Mouse (Mus musculus) limb, embryonic 11.5 days (tissue): Measurements from ENCODE around the gene Bbc3. TPM values are rescaled to one million over a fixed set of nuclear protein-coding genes. Genes with fewer than 3 reads are reported as not detected.
A peak's percentile ranks its signal among the peaks of the same experiment; 100 is the strongest.
"Not testable (repeated sequence)": the region's sequence is repeated elsewhere in the genome, so short reads cannot be mapped to it uniquely, and the experiment has no call there.

Experiments
- ATAC-seq: fragments of 200-750 bp; cut with Nextera tagmentation; 2 replicates; pipeline ENCODE4 v1.8.0; 2017; ENCODE audit warnings: low read depth; ENCODE audit not compliant: insufficient number of reproducible peaks, low FRiP score, low TSS enrichment
- DNase-seq: peaks from one replicate; pipeline ENCODE4 v3.0.0-alpha.2; 2015; ENCODE audit warnings: low spot score
- H3K27ac ChIP-seq: fragments of 300-500 bp; sonication (generic); replicated peaks from 2 replicates; pipeline ENCODE4 v1.5.1; 2014; ENCODE audit warnings: low read depth, mild to moderate bottlenecking, low read length
- H3K27me3 ChIP-seq: fragments of 300-500 bp; sonication (generic); 2 replicates; pipeline ENCODE4 v1.6.1; 2014; ENCODE audit warnings: mild to moderate bottlenecking, low read length, mixed read lengths; ENCODE audit not compliant: control insufficient read depth, insufficient read depth
- H3K36me3 ChIP-seq: fragments of 300-500 bp; sonication (generic); 2 replicates; pipeline ENCODE4 v1.6.1; 2014; ENCODE audit warnings: mild to moderate bottlenecking, low read length, moderate library complexity, mixed read lengths; ENCODE audit not compliant: control insufficient read depth, insufficient read depth
- H3K4me1 ChIP-seq: fragments of 300-500 bp; sonication (generic); 2 replicates; pipeline ENCODE4 v1.6.1; 2014; ENCODE audit warnings: low read length, mixed read lengths; ENCODE audit not compliant: control insufficient read depth, insufficient read depth
- H3K4me2 ChIP-seq: fragments of 300-500 bp; sonication (generic); 2 replicates; pipeline ENCODE4 v1.6.1; 2014; ENCODE audit warnings: low read depth, mild to moderate bottlenecking, moderate library complexity; ENCODE audit not compliant: severe bottlenecking
- H3K4me3 ChIP-seq: fragments of 300-500 bp; sonication (generic); 2 replicates; pipeline ENCODE4 v1.5.1; 2014; ENCODE audit warnings: low read depth, low read length
- H3K9ac ChIP-seq: fragments of 300-500 bp; sonication (generic); 2 replicates; pipeline ENCODE4 v1.6.1; 2014; ENCODE audit warnings: mild to moderate bottlenecking, low read length
- H3K9me3 ChIP-seq: fragments of 300-500 bp; sonication (generic); 2 replicates; pipeline ENCODE4 v1.6.1; 2016; ENCODE audit warnings: low read length; ENCODE audit not compliant: control insufficient read depth
- WGBS: fragments of 180-500 bp; shearing (Covaris S2); extraction: QIAGEN DNeasy Blood & Tissue Kit; methylation state at CpG from one replicate; pipeline ENCODE4 v1.1.7; 2014; 5-methylcytosine and 5-hydroxymethylcytosine counted together
- polyA plus RNA-seq: library from polyadenylated mRNA; unstranded; fragments of >200 nt; fragmentation: Nextera tagmentation; extraction: Ambion mirVana; gene quantifications from 2 replicates; pipeline ENCODE4 v1.2.1, GENCODE M21; 2014

Bbc3 gene
- 5.0 and 6.8 TPM in 2 replicates for polyA plus RNA-seq

GRCm38 (mm10) chr7:16308093-16308492 is at the start of gene Bbc3:
Gene Bbc3 (plus strand): TSS chr7:16308393.
- Histone ChIP-seq H3K9ac (peak within 1 kb of the TSS; percentile 45; the same call in 1 of the 2 replicates), H3K4me3 (peak within 1 kb of the TSS; percentile 65), H3K4me1 (peaks cover 28% of the 10 kb centered on the region), H3K4me2 (peak within 1 kb of the TSS; percentile 98)
- H3K27ac ChIP-seq, ATAC-seq, H3K9me3 ChIP-seq, H3K27me3 ChIP-seq, H3K36me3 ChIP-seq, DNase-seq: not testable (repeated sequence)
- 51% methylated on average over 1 of the region's 1 CpGs for WGBS

- DNase-seq (no peak), ATAC-seq (no peak)
- Histone ChIP-seq H3K36me3 (no peaks in the 10 kb centered on the region), H3K27ac (no peak within 1 kb of the TSS), H3K27me3 (no peaks in the 10 kb centered on the region), H3K4me3 (no peak within 1 kb of the TSS), H3K9me3 (no peaks in the 10 kb centered on the region), H3K4me1 (no peaks in the 10 kb centered on the region), H3K4me2 (no peak within 1 kb of the TSS), H3K9ac (no peak within 1 kb of the TSS)
- WGBS: 81% methylated on average over 5 of the region's 5 CpGs
Measured at GRCm38 (mm10) chr7:16259110-16259590, 49.0 kb upstream of the Bbc3 start, which contains the start of gene C5ar1. Gene C5ar1 (minus strand): TSS chr7:16259540.

GRCm38 (mm10) chr7:16261097-16261496 is 47.1 kb upstream of the Bbc3 start:
- H3K27ac ChIP-seq: no peak overlapping the region
- no peak for ATAC-seq
- 62% methylated on average over 1 of the region's 1 CpGs for WGBS
- no peaks in the 10 kb centered on the region for H3K27me3 ChIP-seq
- H3K4me2 ChIP-seq: no peak overlapping the region
- no peak overlapping the region for H3K9ac ChIP-seq
- no peaks in the 10 kb centered on the region for H3K36me3 ChIP-seq
- no peaks in the 10 kb centered on the region for H3K4me1 ChIP-seq
- H3K4me3 ChIP-seq: no peak overlapping the region
- peaks cover 3% of the 10 kb centered on the region; the same call in 1 of the 2 replicates for H3K9me3 ChIP-seq
- DNase-seq: no peak

GRCm38 (mm10) chr7:16263015-16263787 is 45.0 kb upstream of the Bbc3 start:
- no peaks in the 10 kb centered on the region for H3K36me3 ChIP-seq
- 27% methylated on average over 8 of the region's 8 CpGs for WGBS
- ATAC-seq (no peak), DNase-seq (peak; percentile 79)
- no peak overlapping the region for H3K27ac ChIP-seq
- no peak overlapping the region for H3K4me3 ChIP-seq
- peaks cover 3% of the 10 kb centered on the region; the same call in 1 of the 2 replicates for H3K9me3 ChIP-seq
- H3K27me3 ChIP-seq: no peaks in the 10 kb centered on the region
- no peaks in the 10 kb centered on the region for H3K4me1 ChIP-seq
- no peak overlapping the region for H3K9ac ChIP-seq
- H3K4me2 ChIP-seq: no peak overlapping the region

GRCm38 (mm10) chr7:16263843-16264242 is 44.4 kb upstream of the Bbc3 start:
- H3K27me3 ChIP-seq: no peaks in the 10 kb centered on the region
- WGBS: 88% methylated on average over 5 of the region's 5 CpGs
- no peak for DNase-seq
- H3K4me2 ChIP-seq: no peak overlapping the region
- H3K27ac ChIP-seq: no peak overlapping the region
- no peak overlapping the region for H3K9ac ChIP-seq
- H3K36me3 ChIP-seq: no peaks in the 10 kb centered on the region
- no peaks in the 10 kb centered on the region for H3K4me1 ChIP-seq
- no peak overlapping the region for H3K4me3 ChIP-seq
- no peak for ATAC-seq
- H3K9me3 ChIP-seq: peaks cover 3% of the 10 kb centered on the region; the same call in 1 of the 2 replicates

GRCm38 (mm10) chr7:16265856-16266255 is 42.3 kb upstream of the Bbc3 start:
- Histone ChIP-seq H3K9ac (no peak overlapping the region), H3K27me3 (no peaks in the 10 kb centered on the region), H3K4me3 (no peak overlapping the region), H3K27ac (no peak overlapping the region), H3K4me2 (no peak overlapping the region), H3K9me3 (peaks cover 3% of the 10 kb centered on the region; the same call in 1 of the 2 replicates), H3K36me3 (no peaks in the 10 kb centered on the region), H3K4me1 (no peaks in the 10 kb centered on the region)
- DNase-seq (no peak), ATAC-seq (no peak)
- WGBS: 87% methylated on average over 11 of the region's 11 CpGs

- H3K4me2 ChIP-seq, H3K9ac ChIP-seq, H3K4me3 ChIP-seq, H3K36me3 ChIP-seq, H3K27ac ChIP-seq, DNase-seq, H3K27me3 ChIP-seq, ATAC-seq, H3K9me3 ChIP-seq, H3K4me1 ChIP-seq: not testable (repeated sequence)
- 86% methylated on average over 7 of the region's 7 CpGs for WGBS
Measured at GRCm38 (mm10) chr7:16266593-16266992, 41.6 kb upstream of the Bbc3 start.

- H3K27ac ChIP-seq: no peak overlapping the region
- ATAC-seq: no peak
- H3K4me1 ChIP-seq: peaks cover 14% of the 10 kb centered on the region
- no peaks in the 10 kb centered on the region; the same call in 1 of the 2 replicates for H3K36me3 ChIP-seq
- no peaks in the 10 kb centered on the region for H3K27me3 ChIP-seq
- no peak overlapping the region for H3K4me2 ChIP-seq
- no peak overlapping the region for H3K4me3 ChIP-seq
- DNase-seq: no peak
- no peaks in the 10 kb centered on the region for H3K9me3 ChIP-seq
- no peak overlapping the region for H3K9ac ChIP-seq
- WGBS: 65% methylated on average over 1 of the region's 1 CpGs
Measured at GRCm38 (mm10) chr7:16271139-16271538, 37.1 kb upstream of the Bbc3 start.
